Mouse (Mus musculus) limb, embryonic 10.5 days (tissue): ENCODE data around the gene Wdr48. TPM values are rescaled to one million over a fixed set of nuclear protein-coding genes. Genes with fewer than 3 reads are reported as not detected.

ENCODE experiments used
- DNase-seq: peaks from one replicate; pipeline ENCODE4 v3.0.0-alpha.2; 2017; ENCODE audit warnings: low spot score
- H3K27ac ChIP-seq: fragments of 300-500 bp; sonication (generic); 2 replicates; pipeline ENCODE4 v1.5.1; 2016; ENCODE audit warnings: mild to moderate bottlenecking
- H3K27me3 ChIP-seq: fragments of 300-500 bp; sonication (generic); 2 replicates; pipeline ENCODE4 v1.6.1; 2016; ENCODE audit warnings: low read depth, mild to moderate bottlenecking; ENCODE audit not compliant: poor library complexity, severe bottlenecking
- H3K36me3 ChIP-seq: fragments of 300-500 bp; sonication (generic); 2 replicates; pipeline ENCODE4 v1.6.1; 2016; ENCODE audit warnings: mild to moderate bottlenecking, moderate library complexity
- H3K4me1 ChIP-seq: fragments of 300-500 bp; sonication (generic); 2 replicates; pipeline ENCODE4 v1.6.1; 2016
- H3K4me3 ChIP-seq: fragments of 300-500 bp; sonication (generic); 2 replicates; pipeline ENCODE4 v1.5.1; 2016; ENCODE audit warnings: mild to moderate bottlenecking, moderate library complexity
- H3K9me3 ChIP-seq: fragments of 300-500 bp; sonication (generic); replicated peaks from 2 replicates; pipeline ENCODE4 v1.6.1; 2016; ENCODE audit warnings: mild to moderate bottlenecking
- WGBS: fragments of 180-500 bp; shearing (Covaris S2); methylation state at CpG from one replicate; pipeline ENCODE4 v1.1.7; 2016; 5-methylcytosine and 5-hydroxymethylcytosine counted together
- polyA plus RNA-seq: library from polyadenylated mRNA; unstranded; fragments of >200 nt; fragmentation: Nextera tagmentation; extraction: Ambion mirVana; gene quantifications from 2 replicates; pipeline ENCODE4 v1.2.1, GENCODE M21; 2016

Gene Wdr48
- polyA plus RNA-seq, 1 experiment from 2014 or later, result 71.8 TPM

- Histone ChIP-seq H3K36me3 (peaks cover 41% of the 10 kb centered on the region), H3K27me3 (no peaks in the 10 kb centered on the region), H3K4me3 (no peak overlapping the region), H3K27ac (no peak overlapping the region), H3K4me1 (peaks cover 47% of the 10 kb centered on the region), H3K9me3 (no peaks in the 10 kb centered on the region)
- DNase-seq, result no peak
- 96% methylated on average over 4 of the region's 4 CpGs for WGBS
These were observed 80.6 kb downstream of the Wdr48 start for GRCm38 (mm10) chr9:119975286-119975685.

Other genes with a start within 250 kb of the Wdr48 start
- not detected in 2 replicates for gene Scn10a, start 175.6 kb upstream of the Wdr48 start, polyA plus RNA-seq
- 0.06 and 0.25 TPM in 2 replicates for gene Scn11a, start 69.4 kb upstream of the Wdr48 start, polyA plus RNA-seq
- 30.3 and 33.0 TPM in 2 replicates for gene Gorasp1, start 42.7 kb downstream of the Wdr48 start, polyA plus RNA-seq
- 0.34 and 0.43 TPM in 2 replicates for gene Ttc21a, start 42.7 kb downstream of the Wdr48 start, polyA plus RNA-seq
- gene Csrnp1, start 89.8 kb downstream of the Wdr48 start, polyA plus RNA-seq, result 3.2 and 3.5 TPM in 2 replicates
- gene Xirp1, start 128.7 kb downstream of the Wdr48 start, polyA plus RNA-seq, result 0.05 and 0.09 TPM in 2 replicates
- gene Cx3cr1, start 175.0 kb downstream of the Wdr48 start, polyA plus RNA-seq, result 2.5 and 4.0 TPM in 2 replicates
- not detected in 2 replicates for gene Ccr8, start 197.2 kb downstream of the Wdr48 start, polyA plus RNA-seq
- 46.7 and 47.0 TPM in 2 replicates for gene Slc25a38, start 215.5 kb downstream of the Wdr48 start, polyA plus RNA-seq
- 1,497 and 1,677 TPM in 2 replicates for gene Rpsa, start 232.8 kb downstream of the Wdr48 start, polyA plus RNA-seq